Mouse (Mus musculus) small intestine, adult 2 months (tissue): Measurements from ENCODE around the gene 5730522E02Rik.

Source experiments
- CTCF ChIP-seq: fragments of 200-500 bp; IDR thresholded peaks from 2 replicates; pipeline ENCODE4 v1.5.1; 2012; ENCODE audit warnings: low read depth, mild to moderate bottlenecking, control low read depth, inconsistent platforms, low read length, moderate library complexity, mixed read lengths; ENCODE audit not compliant: insufficient replicate concordance, insufficient read length; ENCODE audit errors: extremely low read depth
- POLR2A ChIP-seq: fragments of 200-500 bp; IDR thresholded peaks from 2 replicates; pipeline ENCODE4 v1.6.1; 2012; ENCODE audit warnings: low read depth, mild to moderate bottlenecking, control low read depth, inconsistent platforms, low read length, moderate library complexity

- TF ChIP-seq CTCF (no peak), POLR2A (no peak)
Observed at GRCm38 (mm10) chr11:26104680-26105079, 105.9 kb downstream of the 5730522E02Rik start.
